Mouse (Mus musculus) myocyte (in vitro differentiated cells): ENCODE measurements around the gene 4930578G10Rik. TPM values are rescaled to one million over a fixed set of nuclear protein-coding genes. Genes with fewer than 3 reads are reported as not detected.

Experiments used
- H3K27me3 ChIP-seq: one replicate; pipeline ENCODE4 v1.6.1; 2011; ENCODE audit not compliant: control insufficient read depth, insufficient read depth, insufficient read length
- H3K36me3 ChIP-seq: one replicate; pipeline ENCODE4 v1.6.1; 2011; ENCODE audit not compliant: control insufficient read depth, insufficient read depth
- H3K4me2 ChIP-seq: one replicate; pipeline ENCODE4 v1.6.1; 2011; ENCODE audit warnings: low read depth, control low read depth
- H3K4me3 ChIP-seq: one replicate; pipeline ENCODE4 v1.5.1; 2011; ENCODE audit warnings: mild to moderate bottlenecking, control low read depth, moderate library complexity
- H3K79me2 ChIP-seq: one replicate; pipeline ENCODE4 v1.6.1; 2011; ENCODE audit not compliant: control insufficient read depth, insufficient read depth
- H3ac ChIP-seq: one replicate; pipeline ENCODE4 v1.6.1; 2011; ENCODE audit not compliant: control insufficient read depth, insufficient read length
- CEBPB ChIP-seq: IDR thresholded peaks from 2 replicates; pipeline ENCODE4 v1.6.1; 2011; ENCODE audit warnings: mild to moderate bottlenecking, moderate library complexity; ENCODE audit not compliant: poor library complexity, insufficient read depth, severe bottlenecking
- E2F4 ChIP-seq: IDR thresholded peaks from one replicate; pipeline ENCODE4 v1.6.1; 2011; ENCODE audit warnings: mild to moderate bottlenecking, control low read depth, moderate library complexity; ENCODE audit not compliant: insufficient read depth
- MAX ChIP-seq: IDR thresholded peaks from one replicate; pipeline ENCODE4 v1.6.1; 2011; ENCODE audit warnings: low read depth, mild to moderate bottlenecking, control low read depth
- MYOD1 ChIP-seq, 3 experiments: IDR thresholded peaks; one replicate each; pipeline ENCODE4 v1.6.1; 2011; ENCODE audit warnings: control low read depth in 2 of 3, low read depth in 2 of 3, mild to moderate bottlenecking in 2 of 3, moderate library complexity in 1 of 3; ENCODE audit not compliant: insufficient read length in 2 of 3, control insufficient read depth in 1 of 3
- MYOG ChIP-seq, 3 experiments: IDR thresholded peaks; one replicate each; pipeline ENCODE4 v1.6.1; 2011; ENCODE audit warnings: control low read depth in 2 of 3, low read depth in 2 of 3, mild to moderate bottlenecking in 2 of 3; ENCODE audit not compliant: insufficient read length in 2 of 3, control insufficient read depth in 1 of 3, insufficient read depth in 1 of 3
- POLR2A ChIP-seq: IDR thresholded peaks from one replicate; pipeline ENCODE4 v1.6.1; 2011; ENCODE audit warnings: low read depth, mild to moderate bottlenecking, control low read depth, moderate library complexity; ENCODE audit not compliant: insufficient read length
- POLR2AphosphoS2 ChIP-seq: IDR thresholded peaks from one replicate; pipeline ENCODE4 v1.6.1; 2011; ENCODE audit warnings: low read depth, control low read depth; ENCODE audit not compliant: insufficient read length
- REST ChIP-seq: IDR thresholded peaks from one replicate; pipeline ENCODE4 v1.6.1; 2011; ENCODE audit warnings: mild to moderate bottlenecking, control low read depth, moderate library complexity; ENCODE audit not compliant: insufficient read depth, insufficient read length
- SRF ChIP-seq: IDR thresholded peaks from one replicate; pipeline ENCODE4 v1.6.1; 2011; ENCODE audit warnings: low read depth; ENCODE audit not compliant: control insufficient read depth, insufficient read length
- TCF12 ChIP-seq: IDR thresholded peaks from one replicate; pipeline ENCODE4 v1.6.1; 2011; ENCODE audit warnings: mild to moderate bottlenecking, control low read depth; ENCODE audit not compliant: poor library complexity, insufficient read depth, severe bottlenecking
- TCF3 ChIP-seq: IDR thresholded peaks from one replicate; pipeline ENCODE4 v1.6.1; 2011; ENCODE audit warnings: low read depth, control low read depth; ENCODE audit not compliant: insufficient read length
- USF1 ChIP-seq: IDR thresholded peaks from one replicate; pipeline ENCODE4 v1.6.1; 2011; ENCODE audit warnings: low read depth, mild to moderate bottlenecking, control low read depth, moderate library complexity
- polyA plus RNA-seq: library from polyadenylated mRNA; unstranded; fragments of >200 nt; fragmentation: generic; extraction: Trizol; gene quantifications from one replicate; pipeline ENCODE4 v1.2.1, GENCODE M21; 2012; ENCODE audit warnings: missing spikeins

4930578G10Rik gene
- polyA plus RNA-seq, 1 experiment, result not detected

- H3K4me2 ChIP-seq, result no peak overlapping the region
- no peak for TF ChIP-seq REST
- TF ChIP-seq MYOG (IDR thresholded peaks at IDR 0.05; ENCODE audit: control insufficient read depth in 1 of 3, insufficient read depth in 1 of 3, insufficient read length in 2 of 3, low read depth in 2 of 3), result no peak
- TF ChIP-seq MYOD1 (IDR thresholded peaks at IDR 0.05; ENCODE audit: control insufficient read depth in 1 of 3, insufficient read length in 2 of 3, low read depth in 2 of 3), result no peak
- no peak for TF ChIP-seq USF1
- no peak for TF ChIP-seq TCF3
- no peak for TF ChIP-seq POLR2AphosphoS2
- no peak for TF ChIP-seq POLR2A
- TF ChIP-seq E2F4, result no peak
- no peak for TF ChIP-seq SRF
- TF ChIP-seq TCF12, result no peak
- TF ChIP-seq MAX, result no peak
- no peak for TF ChIP-seq CEBPB
- no peak overlapping the region for H3ac ChIP-seq
Observed at GRCm38 (mm10) chr4:42880677-42880948, 145.3 kb downstream of the 4930578G10Rik start.

GRCm38 (mm10) chr4:42886926-42887325 lies 151.6 kb downstream of the 4930578G10Rik start:
- Histone ChIP-seq H3K27me3 (peaks cover 34% of the 10 kb centered on the region), H3ac (no peak overlapping the region), H3K36me3 (no peaks in the 10 kb centered on the region), H3K4me2 (no peak overlapping the region), H3K4me3 (no peak overlapping the region), H3K79me2 (no peaks in the 10 kb centered on the region)
- no peak for TF ChIP-seq E2F4
- TF ChIP-seq SRF, result no peak
- TF ChIP-seq USF1, result no peak
- no peak for TF ChIP-seq MYOD1 (IDR thresholded peaks at IDR 0.05; ENCODE audit: control insufficient read depth in 1 of 3, insufficient read length in 2 of 3, low read depth in 2 of 3)
- TF ChIP-seq TCF3, result no peak
- TF ChIP-seq POLR2A, result no peak
- TF ChIP-seq TCF12, result no peak
- TF ChIP-seq REST, result no peak

More at GRCm38 (mm10) chr4:42880677-42880948, 145.3 kb downstream of the 4930578G10Rik start:
- peaks cover 30% of the 10 kb centered on the region for H3K27me3 ChIP-seq
- H3K4me3 ChIP-seq, result no peak overlapping the region
- no peaks in the 10 kb centered on the region for H3K36me3 ChIP-seq
- H3K79me2 ChIP-seq, result no peaks in the 10 kb centered on the region

GRCm38 (mm10) chr4:42888806-42889205 lies 153.5 kb downstream of the 4930578G10Rik start:
- no peaks in the 10 kb centered on the region for H3K79me2 ChIP-seq
- no peak overlapping the region for H3K4me3 ChIP-seq
- H3K27me3 ChIP-seq, result peaks cover 31% of the 10 kb centered on the region
- H3K36me3 ChIP-seq, result no peaks in the 10 kb centered on the region
- no peak overlapping the region for H3ac ChIP-seq
- TF ChIP-seq MYOD1 (IDR thresholded peaks at IDR 0.05; ENCODE audit: control insufficient read depth in 1 of 3, insufficient read length in 2 of 3, low read depth in 2 of 3), result no peak
- TF ChIP-seq TCF12, result no peak
- TF ChIP-seq TCF3, result no peak
- no peak for TF ChIP-seq CEBPB
- no peak for TF ChIP-seq MYOG (IDR thresholded peaks at IDR 0.05; ENCODE audit: control insufficient read depth in 1 of 3, insufficient read depth in 1 of 3, insufficient read length in 2 of 3, low read depth in 2 of 3)
- TF ChIP-seq POLR2AphosphoS2, result no peak
- TF ChIP-seq REST, result no peak
- no peak for TF ChIP-seq SRF
- no peak for TF ChIP-seq USF1
- no peak for TF ChIP-seq POLR2A
- no peak for TF ChIP-seq MAX
- no peak for TF ChIP-seq E2F4
- H3K4me2 ChIP-seq, result no peak overlapping the region

- TF ChIP-seq REST, result no peak
- TF ChIP-seq POLR2AphosphoS2, result no peak
- TF ChIP-seq MYOD1 (IDR thresholded peaks at IDR 0.05; ENCODE audit: control insufficient read depth in 1 of 3, insufficient read length in 2 of 3, low read depth in 2 of 3), result no peak
- peaks cover 25% of the 10 kb centered on the region for H3K27me3 ChIP-seq
- no peak overlapping the region for H3ac ChIP-seq
- H3K79me2 ChIP-seq, result no peaks in the 10 kb centered on the region
- no peak overlapping the region for H3K4me3 ChIP-seq
- H3K36me3 ChIP-seq, result no peaks in the 10 kb centered on the region
- H3K4me2 ChIP-seq, result no peak overlapping the region
Observed at GRCm38 (mm10) chr4:42891176-42891575, 155.8 kb downstream of the 4930578G10Rik start.

- TF ChIP-seq TCF12 (no peak), USF1 (no peak), MYOG (IDR thresholded peaks at IDR 0.05; ENCODE audit: control insufficient read depth in 1 of 3, insufficient read depth in 1 of 3, insufficient read length in 2 of 3, low read depth in 2 of 3) (no peak), CEBPB (no peak), E2F4 (no peak), MYOD1 (IDR thresholded peaks at IDR 0.05; ENCODE audit: control insufficient read depth in 1 of 3, insufficient read length in 2 of 3, low read depth in 2 of 3) (no peak), TCF3 (no peak), REST (no peak), POLR2A (no peak), SRF (no peak), POLR2AphosphoS2 (no peak), MAX (no peak)
- Histone ChIP-seq H3K4me2 (no peak overlapping the region), H3K36me3 (no peaks in the 10 kb centered on the region), H3K27me3 (peaks cover 21% of the 10 kb centered on the region), H3K4me3 (no peak overlapping the region), H3K79me2 (no peaks in the 10 kb centered on the region), H3ac (no peak overlapping the region)
Observed at GRCm38 (mm10) chr4:42895118-42895517, 159.8 kb downstream of the 4930578G10Rik start.

Other genes with a start within 250 kb of the 4930578G10Rik start
- gene Fam205a2, start 207.4 kb upstream of the 4930578G10Rik start, polyA plus RNA-seq, result not detected
- not detected for gene Gm10591, start 123.3 kb upstream of the 4930578G10Rik start, polyA plus RNA-seq
- gene Gm2564, start 105.8 kb upstream of the 4930578G10Rik start, polyA plus RNA-seq, result not detected
- not detected for gene Ccl27b, start 80.3 kb upstream of the 4930578G10Rik start, polyA plus RNA-seq
- gene Il11ra2, start 73.7 kb upstream of the 4930578G10Rik start, polyA plus RNA-seq, result not detected
- gene Ccl19, start 21.0 kb downstream of the 4930578G10Rik start, polyA plus RNA-seq, result not detected
- not detected for gene Ccl21a, start 38.4 kb downstream of the 4930578G10Rik start, polyA plus RNA-seq
- gene Fam205a1, start 118.3 kb downstream of the 4930578G10Rik start, polyA plus RNA-seq, result not detected
- gene Gm12394, start 121.2 kb downstream of the 4930578G10Rik start, polyA plus RNA-seq, result not detected
- gene Fam205c, start 138.7 kb downstream of the 4930578G10Rik start, polyA plus RNA-seq, result not detected
- not detected for gene Phf24, start 181.1 kb downstream of the 4930578G10Rik start, polyA plus RNA-seq
- gene Dnajb5, start 214.3 kb downstream of the 4930578G10Rik start, polyA plus RNA-seq, result 32.8 TPM
- 0.76 TPM for gene 1700022I11Rik, start 234.1 kb downstream of the 4930578G10Rik start, polyA plus RNA-seq